Mouse (Mus musculus): ENCODE measurements around the gene Gfi1.

Gfi1 gene

DNA sequence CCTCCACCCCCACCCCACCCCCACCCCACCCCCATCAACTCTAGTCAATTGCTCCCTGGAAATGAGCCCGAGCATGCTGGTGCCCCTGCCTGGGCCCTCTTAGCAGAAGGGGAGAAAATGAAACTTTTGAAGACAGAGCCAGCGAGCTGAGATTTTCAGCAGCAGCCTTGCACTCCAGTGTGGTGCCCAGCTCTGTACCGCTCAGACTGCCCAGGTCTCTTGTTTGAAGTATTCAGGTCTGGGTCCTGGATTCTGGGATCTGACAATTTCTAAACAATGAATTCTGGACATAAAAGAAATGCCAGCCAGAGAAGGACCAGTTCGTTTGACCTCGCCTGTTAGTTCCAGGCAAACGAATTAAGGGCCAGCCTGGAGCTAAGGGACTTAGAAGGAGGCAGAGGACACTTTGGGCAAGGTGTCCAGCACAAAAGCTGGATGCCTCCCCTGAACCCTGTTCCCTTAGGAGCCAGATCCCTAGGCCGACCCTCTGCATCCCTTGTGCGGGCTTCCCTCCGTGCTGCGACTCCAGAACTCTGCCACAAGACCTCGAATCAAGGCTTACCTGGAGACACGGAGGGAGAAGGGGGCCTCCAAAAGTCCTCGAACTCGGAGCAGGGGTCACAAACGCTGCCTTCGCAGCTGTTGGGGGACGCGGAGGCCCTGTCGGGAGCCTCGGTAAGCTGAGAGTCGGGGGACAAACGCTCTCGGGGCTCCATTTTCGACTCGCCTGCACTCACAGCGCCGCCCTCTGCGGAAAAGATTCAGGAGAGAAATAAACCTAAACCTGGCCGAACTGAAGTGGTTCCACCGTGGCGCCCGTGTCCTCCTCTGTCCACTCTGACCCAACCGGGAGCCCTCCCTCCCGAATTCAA, 2.9 kb downstream of the Gfi1 start:
- no peak for DNase-seq (ENCODE audit: low read depth)

DNA sequence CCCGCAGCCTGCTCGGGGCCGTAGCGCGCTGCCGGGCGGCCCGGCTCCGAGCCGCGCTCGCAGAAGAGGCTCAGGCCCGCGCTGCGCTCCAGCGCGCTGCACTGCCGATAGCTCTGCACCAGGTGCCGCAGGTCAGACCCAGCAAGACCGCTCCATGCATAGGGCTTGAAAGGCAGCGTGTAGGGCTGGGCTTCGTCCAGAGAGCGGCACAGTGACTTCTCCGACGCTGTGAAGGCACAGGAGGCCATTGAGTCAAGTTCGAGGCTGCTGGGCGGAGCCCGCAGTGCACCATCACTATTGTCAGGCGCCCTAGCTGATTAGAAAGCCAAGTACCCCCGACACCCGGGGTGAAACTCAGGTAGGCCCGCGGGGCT, 4.2 kb downstream of the Gfi1 start:
- DNase-seq (ENCODE audit: low read depth), result no peak

DNA sequence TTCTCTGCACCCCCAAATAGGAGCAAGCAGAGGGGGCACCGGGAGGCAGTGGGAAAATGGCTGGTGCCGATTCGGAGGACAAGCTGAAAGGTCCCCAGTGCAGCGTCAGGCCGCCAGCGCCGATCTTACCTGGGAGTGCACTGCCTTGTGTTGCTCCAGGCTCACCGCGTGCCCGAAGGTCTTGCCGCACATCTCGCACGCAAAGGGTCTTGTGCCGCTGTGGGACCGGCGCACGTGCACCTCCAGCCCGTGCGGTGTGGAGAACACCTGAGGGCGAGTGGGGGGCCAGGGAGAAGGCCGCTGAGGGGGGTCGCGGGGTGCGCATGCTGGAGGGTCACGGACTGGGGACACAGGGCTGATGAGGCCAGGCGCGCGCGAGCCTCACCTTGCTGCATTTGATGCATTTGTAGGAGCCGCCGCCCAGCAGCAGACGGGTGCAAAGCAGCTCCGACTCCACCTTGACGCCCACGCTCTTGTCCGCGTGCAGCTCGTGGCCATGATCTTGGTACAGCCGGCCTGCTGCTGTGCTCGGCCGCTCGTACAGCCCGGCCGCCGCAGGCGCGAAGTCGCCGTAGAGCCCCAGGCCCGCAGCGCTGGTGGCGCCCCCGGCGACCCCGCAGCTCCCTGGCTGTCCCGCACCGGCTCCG, 4.7 kb downstream of the Gfi1 start:
- no peak for DNase-seq (ENCODE audit: low read depth)

DNA sequence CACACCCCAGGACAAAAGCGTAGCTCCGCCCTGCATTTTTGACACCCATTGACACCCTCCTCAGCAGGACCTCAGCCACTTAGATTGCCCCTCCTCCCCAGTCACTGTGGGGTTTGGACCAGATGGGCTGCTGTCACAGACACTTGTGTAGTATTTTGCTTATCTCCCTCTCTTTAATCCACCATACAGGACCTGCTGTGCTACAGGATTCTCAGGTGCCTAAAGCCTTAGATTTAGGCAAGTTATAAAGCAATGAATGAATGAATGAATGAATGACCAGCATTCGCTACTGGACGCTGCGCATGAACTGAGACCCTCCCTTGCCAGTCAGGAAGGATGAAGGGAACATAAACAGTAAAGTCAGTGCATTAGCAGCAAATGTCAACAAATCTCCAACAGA, 5.3 kb downstream of the Gfi1 start:
- no peak for DNase-seq (ENCODE audit: low read depth)

DNA sequence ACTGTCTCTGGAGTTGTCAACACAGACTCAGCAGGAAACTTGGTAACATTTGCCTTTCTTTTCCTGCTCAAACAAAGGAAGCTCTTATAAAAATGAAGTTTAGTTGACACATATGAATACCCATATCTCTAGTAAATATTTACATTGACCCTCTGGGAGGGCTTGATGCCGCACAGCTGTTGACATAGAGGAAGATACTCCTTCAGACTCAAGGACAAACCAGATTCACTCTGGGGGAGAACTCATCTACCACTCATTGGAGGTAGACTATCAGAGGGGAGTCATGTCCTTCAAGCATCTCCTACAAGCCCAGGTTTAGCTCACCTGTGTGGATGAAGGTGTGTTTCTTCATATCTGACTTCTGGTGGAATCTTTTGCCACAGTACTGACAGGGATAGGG, 6.0 kb downstream of the Gfi1 start:
- no peak for DNase-seq (ENCODE audit: low read depth)

DNA sequence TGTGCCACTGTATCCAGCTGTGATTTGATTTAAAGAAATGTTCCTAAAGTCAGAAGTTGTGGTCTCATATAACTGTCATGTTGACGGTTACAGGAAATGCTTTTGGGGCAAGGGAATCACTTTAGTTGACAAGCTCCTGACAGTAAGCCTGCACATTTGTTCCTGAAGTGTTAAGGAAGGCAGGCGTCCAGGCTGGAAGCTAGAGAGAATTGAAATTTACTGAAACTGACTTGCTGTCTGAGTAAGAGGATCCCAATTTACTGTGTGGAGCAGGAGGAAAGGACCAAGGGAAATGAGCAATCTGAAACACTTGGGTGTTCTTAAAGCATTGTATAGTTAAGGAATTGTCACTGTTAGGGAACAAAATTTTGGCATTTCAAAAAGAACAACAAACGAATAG, 6.6 kb downstream of the Gfi1 start:
- no peak for DNase-seq (ENCODE audit: low read depth)

DNA sequence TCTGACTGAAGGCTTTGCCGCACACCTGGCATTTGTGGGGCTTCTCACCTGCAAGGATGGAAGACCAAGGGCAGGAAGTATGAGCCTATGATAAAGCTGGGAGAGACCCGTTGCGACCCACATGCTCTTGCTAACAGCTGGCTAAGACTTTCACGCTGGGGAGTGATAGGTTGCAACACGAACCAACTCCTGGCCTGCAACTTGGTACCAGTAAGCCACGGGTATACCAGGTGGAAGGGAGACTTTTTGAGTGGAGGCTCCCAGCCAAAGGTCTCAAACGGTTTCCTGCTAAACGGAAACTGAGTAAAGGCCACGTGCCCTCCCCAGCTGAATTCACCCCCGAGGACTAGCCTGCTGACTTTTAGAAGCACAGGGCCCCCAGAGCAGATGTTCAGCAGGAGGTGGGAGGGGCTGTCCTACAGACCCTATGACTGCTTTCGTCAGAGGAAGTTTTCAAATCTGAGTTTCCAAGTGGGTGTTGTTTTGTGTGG, 7.9 kb downstream of the Gfi1 start:
- no peak for DNase-seq (ENCODE audit: low read depth)

DNA sequence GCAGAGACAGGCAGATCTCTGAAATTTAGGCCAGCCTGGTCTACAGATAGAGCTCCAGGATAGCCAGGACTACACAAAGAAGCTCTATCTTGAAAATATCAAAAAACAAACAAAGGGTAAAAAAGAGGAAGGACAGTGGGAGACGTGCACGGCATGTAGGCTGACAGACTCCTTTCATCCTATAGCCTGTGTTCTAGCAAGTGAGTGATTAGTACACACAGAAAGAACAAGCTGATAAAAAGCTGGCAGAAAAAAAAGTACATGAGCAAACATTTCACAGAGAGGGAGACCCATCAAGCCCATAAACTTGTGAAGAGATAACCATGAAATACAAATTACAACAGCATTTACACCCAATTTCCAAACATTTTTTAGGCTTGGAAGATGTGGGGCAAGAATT, 14.1 kb downstream of the Gfi1 start:
- no peak for DNase-seq (ENCODE audit: low read depth)

DNA sequence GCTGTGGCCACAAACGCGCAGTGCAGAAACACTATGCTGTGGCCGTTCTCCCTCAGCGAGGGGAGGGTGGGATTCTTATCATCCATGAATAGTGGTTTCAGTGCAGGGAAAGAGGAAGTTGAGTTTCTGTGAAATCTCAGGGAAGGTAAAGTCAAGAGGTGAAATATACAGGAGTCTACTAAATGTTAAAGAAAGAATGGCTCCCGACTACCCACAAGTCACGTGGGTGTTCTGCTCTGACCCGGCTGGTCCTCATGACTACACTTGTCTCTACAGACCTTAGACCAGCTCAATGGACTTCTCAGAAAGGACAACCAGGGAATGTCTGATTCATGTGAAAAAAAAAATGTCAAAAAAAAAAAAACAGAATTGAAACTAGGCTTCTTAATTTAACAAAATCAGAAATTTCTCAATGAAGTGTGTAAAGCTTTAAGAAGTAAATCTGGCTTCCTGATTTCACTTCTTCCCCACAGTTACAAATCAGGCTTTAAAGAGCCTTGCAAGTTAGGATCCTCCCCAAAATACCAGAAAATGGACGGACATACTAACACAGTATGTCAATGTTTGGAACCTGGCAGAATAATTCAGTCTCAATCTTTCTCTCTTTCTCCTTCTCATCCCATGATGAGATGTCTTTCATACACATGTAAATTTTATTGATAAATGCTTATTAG, 17.6 kb downstream of the Gfi1 start:
- DNase-seq (ENCODE audit: low read depth), result no peak

DNA sequence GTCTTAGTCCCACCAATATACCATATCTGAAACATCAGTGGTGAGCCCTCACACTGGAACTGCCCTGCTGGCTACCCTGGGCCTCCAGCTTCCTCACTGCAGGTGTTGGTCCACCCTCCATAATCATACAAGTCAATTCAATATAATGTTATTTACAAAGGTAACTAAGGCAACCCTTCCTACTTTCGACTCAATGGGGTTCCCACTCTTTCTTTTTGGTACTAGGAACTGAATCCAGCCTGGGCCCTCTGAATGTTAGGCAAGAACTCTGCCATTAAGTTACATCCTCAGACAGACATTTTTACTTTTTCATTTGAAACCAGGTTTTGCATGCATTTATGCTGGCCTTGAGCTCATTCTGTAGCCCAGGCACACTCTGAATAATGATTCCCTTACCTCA, 19.6 kb downstream of the Gfi1 start:
- no peak for DNase-seq (ENCODE audit: low read depth)

DNA sequence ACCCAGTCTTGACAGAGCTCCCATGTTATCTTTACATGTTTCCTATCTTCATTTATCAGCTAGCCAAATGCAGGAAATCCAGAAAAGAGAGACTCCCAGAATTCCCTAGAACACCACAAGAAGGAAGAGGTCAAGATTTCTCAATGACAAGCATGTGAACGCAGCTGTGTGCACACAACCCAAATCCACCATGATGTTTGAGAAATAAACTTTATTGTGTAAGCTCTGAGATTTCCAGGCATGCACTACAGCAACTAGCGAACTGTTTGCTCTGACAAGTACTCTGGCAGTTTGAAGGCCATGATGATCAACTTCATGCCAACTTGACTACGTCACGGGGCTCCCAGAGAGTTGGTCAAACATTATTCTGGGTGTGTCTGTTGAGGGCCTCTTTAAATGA, 20.1 kb downstream of the Gfi1 start:
- no peak for DNase-seq (ENCODE audit: low read depth)

DNA sequence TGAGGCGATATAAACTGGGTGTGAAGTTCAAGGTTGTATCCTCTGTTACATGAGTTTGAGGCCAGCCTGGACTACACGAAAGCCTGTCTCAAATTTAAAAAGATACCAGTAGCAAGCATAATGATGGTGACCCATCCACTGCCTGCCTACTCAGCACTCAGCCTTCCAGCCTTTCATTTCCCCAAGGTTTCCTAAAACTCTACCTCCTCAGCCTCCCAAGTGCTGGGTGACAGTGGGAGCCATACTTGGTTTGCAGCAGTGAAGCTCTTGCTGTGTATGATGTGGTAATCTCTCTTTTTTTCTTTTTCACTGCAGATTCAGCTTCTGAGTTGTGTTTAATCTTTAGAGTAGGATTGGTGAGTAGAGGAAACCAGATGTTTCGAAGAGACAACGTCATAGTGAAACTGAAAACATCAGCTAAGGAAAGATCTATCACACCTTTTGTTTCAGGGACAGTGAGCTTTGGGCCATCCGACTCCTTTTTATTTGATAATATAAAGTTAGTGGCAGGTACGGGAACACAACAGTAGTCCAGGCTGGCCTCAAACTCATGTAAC, 22.6 kb downstream of the Gfi1 start:
- DNase-seq (ENCODE audit: low read depth), result no peak

DNA sequence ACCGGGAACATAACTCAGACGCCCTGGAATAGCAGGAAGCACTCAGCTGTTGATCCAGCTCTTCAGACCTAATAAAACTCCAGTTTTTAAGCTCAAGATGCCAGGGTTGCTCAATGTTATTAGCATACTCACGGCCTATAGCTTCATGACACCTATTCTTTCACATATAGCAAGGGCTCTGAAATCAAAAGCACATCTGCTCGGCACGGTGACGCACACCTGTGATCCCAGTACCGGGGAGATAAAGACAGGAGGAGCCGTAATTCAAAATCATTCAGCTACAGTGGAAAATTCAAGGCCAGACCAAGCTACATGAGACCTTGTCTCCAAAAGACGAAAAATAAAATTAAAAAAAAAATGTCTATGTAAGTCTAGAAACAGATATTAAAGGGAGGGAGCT, 24.2 kb downstream of the Gfi1 start:
- DNase-seq (ENCODE audit: low read depth), result no peak

DNA sequence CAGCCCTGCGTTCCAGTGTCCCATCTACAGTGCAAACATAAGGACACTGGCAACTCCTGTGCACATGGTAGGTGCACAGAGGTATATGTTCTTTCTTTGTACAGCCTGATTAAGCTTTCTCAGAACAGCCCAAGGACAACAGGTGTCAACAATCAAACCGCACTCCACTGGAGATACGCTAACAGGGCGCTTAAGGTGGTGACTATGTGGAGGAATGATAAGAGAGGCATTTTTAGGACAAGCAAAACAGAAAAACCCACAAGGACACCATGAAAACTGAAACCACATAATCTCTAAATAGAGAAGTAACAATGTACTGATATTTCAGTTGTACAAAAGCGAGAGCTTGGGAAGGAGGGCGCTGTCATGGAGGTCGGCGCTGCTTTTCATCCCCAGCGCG, 25.0 kb downstream of the Gfi1 start:
- no peak for DNase-seq (ENCODE audit: low read depth)

DNA sequence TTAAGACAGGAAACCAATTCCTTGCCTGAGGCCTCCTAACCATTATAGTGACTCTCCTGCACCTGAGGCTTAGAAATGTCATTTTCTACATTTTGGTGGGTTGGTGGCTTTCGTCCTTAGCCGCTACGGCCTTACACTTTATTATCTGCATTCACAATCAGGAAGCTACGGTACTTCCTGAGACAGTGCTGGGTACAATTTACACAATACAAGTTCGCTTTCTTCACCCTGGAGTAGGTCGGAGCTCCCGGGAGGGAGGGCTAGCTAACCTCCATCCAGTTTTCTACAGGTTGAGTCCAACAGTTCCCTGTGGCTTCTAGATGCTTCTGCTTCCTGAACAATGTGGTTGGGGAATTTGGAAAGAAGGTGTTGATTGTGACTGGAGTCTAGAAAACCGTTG, 26.9 kb downstream of the Gfi1 start:
- no peak for DNase-seq (ENCODE audit: low read depth)

DNA sequence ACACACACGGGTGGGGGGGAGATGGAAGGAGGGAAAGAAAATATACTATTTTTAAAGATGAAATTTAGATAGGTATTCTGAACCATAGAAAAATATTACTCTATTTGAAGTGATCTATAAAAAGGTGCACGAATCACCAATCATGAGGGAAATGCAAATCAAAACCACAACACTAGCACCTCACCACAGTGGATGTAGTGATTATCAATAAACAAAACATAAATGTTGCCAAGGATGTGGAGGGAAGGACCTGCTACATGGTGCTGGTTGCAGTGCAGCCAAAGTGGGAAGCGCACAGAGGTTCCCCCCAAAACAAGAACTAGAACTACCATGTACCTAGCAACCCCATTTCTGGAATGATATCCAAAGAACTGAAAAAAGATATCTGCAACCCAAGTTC, 30.8 kb downstream of the Gfi1 start:
- DNase-seq (ENCODE audit: low read depth), result no peak

DNA sequence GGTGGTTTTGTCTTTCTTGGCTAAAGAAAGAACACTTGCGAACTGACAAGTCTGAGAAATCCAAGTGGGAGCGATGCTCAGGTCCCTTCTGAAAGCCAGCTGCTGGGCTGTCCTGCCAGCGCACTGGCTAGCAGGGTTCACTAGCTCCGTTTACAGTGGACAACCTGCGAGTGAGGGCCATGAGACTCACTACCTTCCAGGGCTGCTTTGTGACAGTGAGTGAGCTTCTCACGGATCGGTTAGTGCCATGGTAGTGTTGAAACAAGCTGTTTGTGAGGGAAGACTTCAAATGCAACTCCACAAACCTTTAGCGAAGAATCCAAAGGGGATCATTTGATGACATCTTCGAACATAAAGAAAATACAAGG, 37.4 kb downstream of the Gfi1 start:
- no peak for DNase-seq (ENCODE audit: low read depth)

DNA sequence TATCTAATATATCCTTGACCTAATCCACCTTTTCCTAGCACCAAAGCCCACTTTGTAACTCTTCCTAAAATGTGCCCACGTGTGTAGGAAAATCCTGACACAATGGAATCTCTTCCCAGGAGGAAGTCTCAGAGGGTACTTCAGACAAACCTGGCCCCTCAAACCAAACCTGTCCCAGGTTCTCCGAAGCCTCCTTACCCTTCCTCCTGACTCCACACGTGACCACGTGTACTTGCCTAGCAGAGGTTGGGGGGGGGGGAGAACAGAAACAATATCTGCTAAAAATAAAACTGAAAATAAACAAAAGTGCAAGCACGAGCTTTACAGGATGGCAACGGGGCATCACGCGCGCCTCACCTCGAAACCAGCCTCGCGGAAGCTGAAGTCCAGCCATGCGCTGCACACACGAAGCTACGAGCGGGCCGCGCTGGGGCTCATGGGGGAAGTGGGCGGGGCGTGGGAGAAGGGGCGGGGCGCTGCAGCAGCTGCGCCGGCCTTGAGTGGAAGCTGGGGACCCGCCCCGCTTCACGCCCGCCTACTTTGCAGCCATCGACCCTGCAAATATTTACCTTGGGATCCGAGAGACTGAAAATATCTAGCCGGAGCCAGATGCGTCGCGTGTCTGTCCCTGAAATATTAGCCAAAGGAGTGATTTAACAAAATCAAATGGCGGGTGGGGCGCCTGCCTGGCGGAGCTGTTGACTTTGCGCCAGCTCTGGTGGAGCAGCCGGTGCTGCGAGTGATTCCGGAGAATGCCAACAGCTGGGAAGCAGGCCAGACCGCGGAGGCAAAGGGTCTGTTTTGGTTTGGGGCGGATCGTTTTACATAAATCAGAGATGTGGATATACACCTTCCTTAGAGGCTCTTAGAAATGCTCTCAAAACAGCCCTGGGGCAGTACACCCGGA, 38.0 kb downstream of the Gfi1 start:
- DNase-seq (ENCODE audit: low read depth), result peak; percentile 50

DNA sequence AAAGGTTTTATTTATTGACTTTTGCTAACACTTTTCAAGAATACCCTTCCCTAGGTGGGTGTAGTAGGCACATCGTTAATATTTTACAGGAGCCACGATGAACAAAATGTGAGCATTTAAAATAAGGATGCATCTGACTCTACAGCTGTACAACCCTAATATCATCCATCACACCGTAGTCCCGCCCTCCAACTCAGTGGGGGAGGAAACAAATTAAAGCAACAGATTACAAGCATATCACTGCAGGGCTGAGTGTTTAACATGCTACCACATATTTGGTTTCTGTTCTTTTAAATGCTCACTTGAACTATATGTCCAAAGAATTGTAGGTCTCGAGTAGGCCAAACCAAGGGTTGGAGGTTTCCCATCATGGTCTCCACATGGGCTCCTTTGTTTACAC, 38.7 kb downstream of the Gfi1 start:
- no peak for DNase-seq (ENCODE audit: low read depth)

DNA sequence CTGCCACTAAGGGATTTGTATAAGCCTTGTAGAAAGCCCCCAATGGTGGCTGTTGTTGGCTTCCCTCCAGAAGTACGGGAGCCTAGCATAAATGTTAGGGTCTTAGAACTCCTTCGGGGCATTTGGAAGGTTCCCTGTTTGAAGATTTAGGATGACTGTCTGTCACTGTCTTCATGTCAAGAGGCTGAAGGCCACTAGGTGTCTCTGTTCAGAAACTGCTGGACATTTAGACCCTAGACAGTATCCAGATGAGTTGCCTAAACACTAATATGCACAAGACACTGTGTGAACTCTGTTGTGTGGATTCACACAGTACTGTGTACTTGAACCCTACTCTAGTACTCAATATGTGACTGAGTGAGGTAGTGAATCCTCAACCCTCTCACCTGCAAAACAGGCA, 41.5 kb downstream of the Gfi1 start:
- no peak for DNase-seq (ENCODE audit: low read depth)

DNA sequence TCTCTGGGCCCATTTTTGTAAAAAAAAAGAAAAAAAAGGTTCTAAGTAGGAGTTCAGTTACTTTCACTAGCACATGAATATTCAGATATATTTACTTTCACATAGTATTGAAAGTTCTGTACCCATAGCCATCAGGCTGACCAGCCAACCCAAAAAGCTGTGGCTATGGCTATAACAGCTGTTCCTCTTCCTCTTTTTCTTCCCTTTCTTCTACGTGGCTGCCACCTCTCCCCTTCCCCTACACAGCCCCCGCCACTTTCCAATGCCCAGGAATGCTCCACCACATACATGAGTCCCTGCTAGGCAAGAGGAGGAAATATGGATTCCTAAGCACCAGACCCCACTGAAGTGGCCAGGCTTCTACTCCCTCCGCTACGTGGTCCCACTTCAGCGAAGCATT, 44.5 kb downstream of the Gfi1 start:
- DNase-seq (ENCODE audit: low read depth), result no peak

DNA sequence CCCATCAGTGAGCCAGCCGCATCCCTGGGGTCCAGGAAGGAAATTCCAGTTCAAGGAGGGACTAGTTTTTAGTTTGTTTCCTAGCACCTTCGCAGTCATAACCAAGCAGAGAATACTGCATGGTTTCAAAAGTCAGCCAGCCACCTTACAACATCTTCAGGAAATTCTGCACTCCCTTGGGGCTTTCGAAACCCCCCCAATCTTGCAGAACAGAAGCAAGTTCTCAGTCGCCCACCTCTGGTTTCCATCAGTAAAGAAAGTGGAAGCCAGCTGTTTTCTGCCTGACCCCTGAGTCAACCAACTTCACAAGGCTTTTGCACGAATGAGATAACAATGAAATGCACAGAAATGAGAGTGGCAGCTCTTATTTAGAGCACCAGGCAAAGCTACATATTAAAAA, 47.4 kb downstream of the Gfi1 start:
- no peak for DNase-seq (ENCODE audit: low read depth)

All from c-Kit-positive CD71-positive TER-119-negative erythroid progenitor cells, embryonic 14.5 days (primary cell).